Mouse (Mus musculus): ENCODE data around the gene Syne1. TPM values are rescaled to one million over a fixed set of nuclear protein-coding genes. Genes with fewer than 3 reads are reported as not detected.
A peak's percentile ranks its signal among the peaks of the same experiment; 100 is the strongest.

Syne1 gene
- total RNA-seq, 4 experiments from 2014 or later, result 272 to 326 (median 297) TPM

GRCm38 (mm10) chr10:5163286-5163685, 388.0 kb downstream of the Syne1 start:
- no peak for DNase-seq (ENCODE audit: low spot score in 2 of 2)

- peak in 1 of 2 experiments; percentile 31 for DNase-seq (ENCODE audit: low spot score in 2 of 2)
Measured at GRCm38 (mm10) chr10:5161394-5161872, 389.8 kb downstream of the Syne1 start.

- DNase-seq (ENCODE audit: low spot score in 2 of 2), result no peak
Measured at GRCm38 (mm10) chr10:5159679-5160078, 391.6 kb downstream of the Syne1 start.

DNA sequence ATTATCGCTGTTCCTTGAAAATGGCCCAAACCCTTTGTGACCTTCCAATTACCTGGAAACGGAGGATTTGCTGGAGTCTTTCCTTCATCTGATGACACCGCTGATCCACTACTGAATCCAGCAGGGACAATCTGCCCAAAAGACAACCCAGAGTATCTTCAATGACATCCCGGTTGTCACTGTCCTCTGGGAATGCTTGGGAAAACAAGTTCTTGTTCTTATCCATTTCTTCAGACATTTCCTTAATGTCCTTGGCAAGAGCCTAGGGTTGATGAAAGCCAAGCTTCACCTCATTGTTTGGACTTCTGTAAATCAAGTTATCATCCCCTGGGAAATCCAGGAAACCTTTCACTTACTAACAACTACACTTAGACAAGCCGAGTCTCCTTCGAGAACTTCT, 398.2 kb downstream of the Syne1 start:
- no peak for DNase-seq (ENCODE audit: low spot score in 2 of 2)

DNA sequence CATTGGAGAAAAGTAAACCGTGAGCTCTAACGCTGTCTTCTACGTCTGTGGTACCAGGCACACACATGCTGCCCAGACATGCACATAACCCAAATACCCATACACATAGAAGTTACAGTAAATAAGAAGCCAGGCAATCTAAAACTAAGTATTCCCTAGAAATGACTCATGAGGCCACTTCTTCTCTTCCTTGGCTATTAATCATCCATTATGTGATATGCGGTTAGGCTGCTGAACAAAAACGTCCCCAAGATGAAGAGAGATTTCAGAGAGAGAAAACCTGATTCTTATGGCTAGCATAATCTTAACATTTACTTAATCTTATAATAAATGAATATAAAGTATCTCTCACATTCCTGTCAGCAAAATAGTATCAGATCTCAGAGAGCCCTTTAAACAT, 409.8 kb downstream of the Syne1 start:
- no peak for DNase-seq (ENCODE audit: low spot score in 2 of 2)

DNA sequence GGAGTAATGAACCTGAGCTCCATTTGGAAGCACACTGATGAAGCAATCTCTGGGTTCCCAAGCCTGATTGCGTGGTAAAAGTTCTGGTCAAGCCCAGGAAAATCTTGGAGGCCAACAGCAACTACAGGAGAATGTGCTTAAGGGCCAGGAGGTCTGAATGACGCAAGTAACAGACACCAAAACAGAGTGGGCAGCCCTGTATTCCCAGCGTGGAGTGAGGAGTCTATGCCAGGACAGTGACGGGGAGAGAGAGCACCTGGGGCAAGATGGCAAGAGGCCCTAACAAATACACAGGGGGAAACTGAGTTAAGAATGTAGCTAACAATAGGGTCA, 411.4 kb downstream of the Syne1 start:
- no peak for DNase-seq (ENCODE audit: low spot score in 2 of 2)

- no peak for DNase-seq (ENCODE audit: low spot score in 2 of 2)
Measured at GRCm38 (mm10) chr10:5139246-5139931, 411.9 kb downstream of the Syne1 start.

- DNase-seq (ENCODE audit: low spot score in 2 of 2), result no peak
Measured at GRCm38 (mm10) chr10:5132050-5132449, 419.2 kb downstream of the Syne1 start.

GRCm38 (mm10) chr10:5130495-5130894, 420.8 kb downstream of the Syne1 start:
- no peak for DNase-seq (ENCODE audit: low spot score in 2 of 2)

DNA sequence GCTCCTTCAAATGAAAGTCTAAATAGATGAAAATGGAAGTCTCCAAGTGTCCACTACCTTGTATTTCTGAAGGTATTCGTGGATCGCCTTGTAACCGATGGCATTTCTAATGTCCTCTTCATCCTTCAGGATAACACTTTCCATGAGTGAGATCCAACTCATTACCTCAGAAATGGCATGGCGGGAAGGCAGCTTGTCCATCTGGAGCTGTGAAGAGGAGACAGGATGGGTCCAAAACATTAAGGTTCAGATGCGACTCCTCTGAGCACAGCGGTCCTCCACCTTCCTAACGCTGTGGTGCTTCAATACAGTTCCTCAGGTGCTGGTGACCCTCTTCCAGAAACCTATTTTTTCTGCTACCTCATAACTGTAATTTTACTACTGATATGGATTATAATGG, 426.5 kb downstream of the Syne1 start:
- DNase-seq (ENCODE audit: low spot score in 2 of 2), result no peak

DNA sequence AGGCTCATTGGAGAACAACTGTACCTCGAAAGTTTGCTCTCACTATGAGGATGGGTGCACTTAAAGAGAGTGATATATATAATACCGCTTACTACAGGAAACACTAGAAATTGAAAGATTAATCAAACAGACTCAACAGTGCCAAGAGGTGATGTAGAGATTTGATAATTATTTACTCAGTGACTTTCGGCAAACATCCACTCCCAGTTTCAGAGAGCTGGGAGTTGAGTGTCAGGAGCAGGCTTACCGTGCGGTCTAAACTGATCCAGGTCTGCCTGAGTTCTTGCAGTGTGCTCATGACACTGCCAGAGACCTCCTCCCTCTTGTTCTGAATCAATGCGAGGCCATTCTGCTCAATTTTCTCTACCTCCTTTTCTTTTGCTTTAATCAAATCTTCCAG, 434.6 kb downstream of the Syne1 start:
- no peak for DNase-seq (ENCODE audit: low spot score in 2 of 2)

DNA sequence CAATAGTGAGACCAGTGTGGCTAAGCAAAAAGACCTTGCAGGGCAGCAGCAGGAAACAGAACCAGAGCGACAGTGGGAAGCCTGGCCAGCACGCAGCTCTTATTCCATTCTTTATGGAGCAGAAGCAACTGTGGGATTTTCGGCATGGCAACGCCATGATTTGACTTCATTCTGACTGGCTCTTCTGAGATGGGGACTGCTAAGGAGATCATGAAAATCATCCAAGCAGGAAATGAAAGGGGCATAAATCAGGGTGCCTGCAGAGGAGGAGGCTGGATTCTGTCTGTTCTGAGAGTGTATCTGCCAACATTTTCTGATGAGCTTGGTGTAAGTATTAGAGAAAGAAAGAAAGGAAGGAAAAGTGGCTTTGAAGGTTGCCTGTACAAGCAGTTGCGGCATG, 435.1 kb downstream of the Syne1 start:
- no peak for DNase-seq (ENCODE audit: low spot score in 2 of 2)

DNA sequence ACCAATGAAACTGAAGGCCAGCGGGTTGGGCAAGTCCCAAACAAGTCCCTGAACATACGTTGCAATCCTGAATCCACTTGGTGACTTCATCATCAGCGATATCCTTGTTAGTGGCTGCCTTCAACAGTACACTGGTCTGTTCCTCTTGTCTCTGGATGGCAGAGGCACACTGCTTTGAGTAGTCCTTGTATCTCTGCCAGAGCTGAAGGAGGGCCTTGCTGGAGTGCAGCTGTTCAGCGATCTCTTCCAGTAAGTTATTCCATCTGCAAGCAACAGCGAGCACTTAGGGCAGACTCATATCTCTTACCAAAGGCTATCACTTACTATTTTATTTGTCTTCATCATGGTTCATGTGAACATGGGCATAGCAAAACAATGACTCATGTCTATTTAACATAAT, 440.5 kb downstream of the Syne1 start:
- DNase-seq (ENCODE audit: low spot score in 2 of 2), result no peak

DNA sequence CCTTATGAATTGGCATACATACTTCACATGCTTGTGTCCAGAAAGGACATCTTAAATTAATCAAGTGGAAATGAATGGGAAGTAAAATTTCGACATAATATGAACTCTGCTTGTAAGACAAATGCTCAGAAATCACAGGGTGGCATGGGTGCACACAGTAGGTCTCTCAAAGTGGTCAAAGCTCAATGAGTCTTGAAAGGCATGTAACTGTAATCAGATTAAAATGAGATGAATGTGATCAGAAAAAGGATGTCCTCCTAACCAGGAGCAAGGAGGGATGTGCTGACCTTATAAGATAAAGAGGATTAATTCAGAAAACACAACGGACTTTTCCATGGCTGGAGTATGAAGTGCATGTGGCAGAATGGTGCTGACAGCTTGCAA, 453.5 kb downstream of the Syne1 start:
- no peak for DNase-seq (ENCODE audit: low spot score in 2 of 2)

GRCm38 (mm10) chr10:5096996-5097753, 454.1 kb downstream of the Syne1 start:
- peak in 1 of 2 experiments; percentile 16 for DNase-seq (ENCODE audit: low spot score in 2 of 2)

- DNase-seq (ENCODE audit: low spot score in 2 of 2), result no peak
Measured at GRCm38 (mm10) chr10:5089133-5089532, 462.1 kb downstream of the Syne1 start.

- no peak for DNase-seq (ENCODE audit: low spot score in 2 of 2)
Measured at GRCm38 (mm10) chr10:5087336-5087735, 463.9 kb downstream of the Syne1 start.

DNA sequence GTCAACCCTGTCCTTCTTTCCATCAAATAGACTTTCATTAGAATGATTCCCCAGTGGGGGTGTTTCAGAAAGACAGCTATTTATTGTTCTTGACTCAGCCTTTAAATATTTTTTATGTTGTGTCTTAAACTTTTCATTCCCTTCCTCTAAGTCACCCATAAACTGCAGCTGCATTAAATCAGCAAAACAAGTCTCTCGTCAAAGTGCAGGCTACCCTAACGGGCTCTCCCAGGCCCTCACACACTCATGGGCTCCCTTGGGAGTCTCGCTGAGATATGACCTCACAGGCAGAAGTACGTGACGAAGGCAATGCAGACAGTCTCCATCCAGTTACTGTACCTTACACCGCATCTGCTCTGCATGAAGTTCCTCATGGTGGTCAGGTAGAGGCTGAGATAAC, 465.0 kb downstream of the Syne1 start:
- no peak for DNase-seq (ENCODE audit: low spot score in 2 of 2)

DNA sequence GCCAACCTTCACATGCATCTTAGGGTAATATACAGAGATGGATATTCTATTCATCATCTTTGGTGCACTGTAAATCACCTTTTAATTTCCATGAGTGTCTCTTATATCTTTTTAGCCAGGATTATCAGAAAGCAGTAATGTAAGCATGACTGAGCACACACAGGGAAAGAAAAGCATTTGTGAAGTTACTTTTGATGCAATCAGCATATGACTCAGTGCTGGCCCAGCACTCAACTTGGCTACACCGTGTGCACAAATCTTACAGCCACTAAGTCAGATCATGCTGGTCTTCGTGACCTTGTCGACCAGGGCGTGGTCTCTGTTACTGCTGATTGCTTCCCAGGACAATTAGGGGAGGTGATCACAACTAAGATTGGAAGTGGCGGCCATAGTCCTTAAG, 465.5 kb downstream of the Syne1 start:
- no peak for DNase-seq (ENCODE audit: low spot score in 2 of 2)

DNA sequence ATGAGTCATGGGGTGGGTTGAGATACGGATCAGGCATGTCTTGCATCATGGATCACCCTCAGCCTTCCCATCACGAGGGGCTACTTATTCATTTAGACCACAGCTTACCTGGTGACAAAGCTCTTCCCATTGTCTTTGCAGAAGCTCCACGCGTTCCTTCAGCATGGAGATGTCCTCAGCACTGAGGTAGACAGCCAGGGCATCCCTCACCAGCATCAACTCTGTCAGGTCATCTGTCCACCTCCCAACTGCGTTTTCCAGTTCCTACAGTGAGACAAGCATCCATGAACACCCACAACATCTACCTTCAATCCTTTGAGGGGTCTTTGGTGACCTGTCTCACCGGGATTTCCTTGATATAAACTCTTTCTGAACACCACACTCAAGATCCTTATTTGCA, 467.6 kb downstream of the Syne1 start:
- no peak for DNase-seq (ENCODE audit: low spot score in 2 of 2)

DNA sequence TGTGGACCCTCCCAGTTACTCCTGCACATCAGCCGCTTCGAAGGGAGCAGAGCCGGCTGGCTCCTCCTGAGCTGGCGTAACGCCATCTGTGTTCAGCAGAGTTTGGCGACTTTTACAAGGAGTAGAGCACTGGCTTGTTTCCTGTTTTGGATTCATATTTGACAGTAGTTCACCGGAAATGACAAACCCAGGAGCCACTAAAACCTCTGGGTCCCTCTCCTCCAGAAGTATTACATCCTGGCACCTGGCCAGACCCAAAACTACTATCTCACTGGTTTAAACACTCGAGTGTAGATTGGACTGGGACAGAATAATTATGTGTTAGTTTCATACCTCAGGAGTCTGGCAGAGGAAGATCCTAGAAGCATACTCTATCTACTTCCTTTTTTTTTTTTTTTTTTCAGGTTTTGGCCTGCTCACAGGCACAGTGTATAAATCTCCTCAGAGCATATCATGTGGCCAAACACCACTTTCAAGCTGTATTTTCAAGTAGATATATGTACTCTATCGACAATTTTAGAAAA, 471.3 kb downstream of the Syne1 start:
- DNase-seq (ENCODE audit: low spot score in 2 of 2), result peak in 1 of 2 experiments; percentile 19

DNA sequence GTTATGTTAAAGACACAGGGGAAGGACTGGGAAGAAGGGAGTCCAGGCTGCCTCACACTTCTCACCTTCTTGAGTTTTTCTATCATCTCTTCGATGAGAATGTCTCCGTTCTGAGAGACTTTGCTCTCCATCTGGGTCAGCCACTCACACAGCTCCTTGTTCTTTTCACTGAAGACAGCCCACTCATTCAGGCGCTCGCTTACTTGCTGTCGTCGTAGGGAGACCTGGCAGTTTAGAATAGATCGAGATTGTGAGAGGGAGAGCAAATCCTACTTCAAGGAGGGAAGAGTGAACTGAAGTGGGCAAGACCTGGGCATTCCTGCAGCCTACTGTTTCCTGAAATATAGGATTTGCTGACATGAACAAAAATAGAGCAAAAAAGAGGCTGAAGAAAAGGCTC, 475.6 kb downstream of the Syne1 start:
- DNase-seq (ENCODE audit: low spot score in 2 of 2), result no peak

DNA sequence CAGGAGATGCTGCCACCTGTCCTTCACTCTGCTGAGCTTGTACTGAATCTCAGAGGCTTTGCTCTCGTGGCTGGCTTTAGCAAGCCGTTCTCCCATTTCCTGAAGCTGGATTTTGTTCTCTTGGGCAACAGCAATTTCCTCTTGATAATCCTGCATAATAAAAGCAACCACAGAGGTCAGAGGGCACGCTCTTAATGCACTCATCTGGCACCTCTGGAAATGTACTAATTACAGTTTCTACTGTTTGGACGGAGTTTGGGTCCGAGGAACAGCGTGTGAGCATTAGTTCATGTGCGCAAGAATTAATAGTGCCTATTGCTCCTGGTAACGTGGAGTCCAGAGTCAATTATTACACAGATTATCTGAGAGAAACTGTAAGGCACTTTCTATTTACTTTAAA, 479.2 kb downstream of the Syne1 start:
- no peak for DNase-seq (ENCODE audit: low spot score in 2 of 2)
